Mouse (Mus musculus): Measurements from ENCODE around the gene Sec1. TPM values are rescaled to one million over a fixed set of nuclear protein-coding genes. Genes with fewer than 3 reads are reported as not detected.
A peak's percentile ranks its signal among the peaks of the same experiment; 100 is the strongest.

The Sec1 gene
- polyA plus RNA-seq, 1 experiment from 2014 or later: 3.4 TPM

DNA sequence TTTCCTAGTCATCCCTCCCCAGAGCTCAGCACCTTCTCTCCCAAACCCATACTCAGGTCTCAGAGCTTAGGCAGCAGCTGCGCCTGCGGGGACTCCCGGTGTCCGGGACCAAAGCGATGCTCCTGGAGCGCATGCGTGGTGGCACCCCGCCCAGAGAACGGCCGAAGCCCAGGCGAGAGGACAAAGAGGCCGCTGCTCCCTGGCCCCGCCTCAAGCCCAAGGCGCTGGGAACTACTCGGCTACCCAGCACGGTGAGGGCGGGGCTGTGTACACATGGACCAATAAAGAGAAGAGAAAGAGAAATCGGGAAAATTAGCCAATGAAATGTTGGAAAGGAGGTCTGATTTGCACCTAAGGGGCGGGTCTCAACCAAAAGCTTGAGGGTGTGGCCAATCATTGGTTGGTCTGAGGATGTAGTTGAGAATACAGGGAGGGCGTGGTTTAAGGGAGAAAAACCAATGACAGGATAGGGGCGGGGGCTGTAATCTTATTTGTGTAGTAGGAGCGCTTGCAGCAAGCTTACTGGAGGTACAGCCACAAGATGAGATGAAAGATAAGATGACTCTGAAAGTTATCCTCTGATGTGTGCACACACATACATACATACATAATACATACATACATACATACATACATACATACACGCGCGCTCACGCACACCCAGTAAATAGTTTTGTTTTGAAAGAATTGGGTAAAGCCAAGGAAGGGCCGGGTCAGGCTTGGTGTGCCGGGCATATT is 50.6 kb downstream of the Sec1 start:
- H3K9me3 ChIP-seq (replicated peaks; ENCODE audit: control insufficient read depth, low read length): no peaks in the 10 kb centered on the region
- peak overlapping the region; percentile 81 for H3K9ac ChIP-seq (ENCODE audit: low read length)
- no peaks in the 10 kb centered on the region for H3K36me3 ChIP-seq (ENCODE audit: control insufficient read depth, insufficient read depth, low read length)
- peak overlapping the region; percentile 90 for H3K27ac ChIP-seq (ENCODE audit: low read length)
- WGBS: 4% methylated on average over 28 of the region's 28 CpGs
- H3K4me2 ChIP-seq (ENCODE audit: low read depth, low read length): peak overlapping the region; percentile 84
- H3K4me1 ChIP-seq (ENCODE audit: control insufficient read depth, insufficient read depth, low read length): peaks cover 40% of the 10 kb centered on the region
- peak overlapping the region; percentile 50 for H3K4me3 ChIP-seq (replicated peaks; ENCODE audit: low read length)
- no peaks in the 10 kb centered on the region for H3K27me3 ChIP-seq (ENCODE audit: control insufficient read depth, insufficient read depth, low read length)
- peak; percentile 91 for ATAC-seq (ENCODE audit: insufficient read depth, low FRiP score)

DNA sequence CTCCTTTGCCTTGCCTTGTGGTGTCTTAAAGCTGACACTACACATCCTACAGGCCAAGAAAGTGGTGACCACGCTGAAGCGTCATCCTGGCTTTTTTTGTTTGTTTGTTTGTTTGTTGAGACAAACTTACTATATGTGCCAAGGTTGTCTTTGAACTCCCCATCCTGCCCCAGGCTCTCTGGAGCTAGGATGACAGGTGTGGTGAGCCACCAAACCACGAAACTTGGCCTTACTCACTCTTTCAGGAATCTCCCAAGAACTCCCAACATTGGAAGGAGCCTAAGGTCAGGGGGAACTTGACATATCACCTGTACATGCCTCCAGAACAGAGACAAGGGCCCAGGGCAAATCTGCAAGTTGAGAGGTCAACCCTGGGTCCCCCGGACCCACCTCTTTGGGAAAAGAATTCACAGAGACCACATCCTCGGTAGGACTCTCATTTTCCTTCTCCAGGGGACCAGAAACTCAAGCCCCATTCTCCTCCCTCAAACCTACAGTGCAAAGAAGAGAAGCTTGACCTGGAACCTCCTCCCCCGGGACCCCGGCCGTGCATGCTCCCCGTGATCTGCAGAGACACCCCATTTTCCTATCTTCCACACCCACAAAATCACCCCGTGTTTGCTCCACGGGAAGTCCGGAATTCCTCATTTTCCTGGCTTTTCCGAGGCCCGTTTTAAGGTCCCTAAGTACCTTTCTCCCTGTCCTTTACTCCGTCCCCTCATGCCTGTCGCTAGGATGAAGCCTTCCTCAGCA is 51.5 kb downstream of the Sec1 start:
- H3K27me3 ChIP-seq (ENCODE audit: control insufficient read depth, insufficient read depth, low read length): no peaks in the 10 kb centered on the region
- H3K4me2 ChIP-seq (ENCODE audit: low read depth, low read length): peak overlapping the region; percentile 84
- no peaks in the 10 kb centered on the region for H3K9me3 ChIP-seq (replicated peaks; ENCODE audit: control insufficient read depth, low read length)
- H3K4me1 ChIP-seq (ENCODE audit: control insufficient read depth, insufficient read depth, low read length): peaks cover 47% of the 10 kb centered on the region
- H3K27ac ChIP-seq (ENCODE audit: low read length): peak overlapping the region; percentile 90
- no peaks in the 10 kb centered on the region for H3K36me3 ChIP-seq (ENCODE audit: control insufficient read depth, insufficient read depth, low read length)
- WGBS: 31% methylated on average over 16 of the region's 16 CpGs
- H3K9ac ChIP-seq (ENCODE audit: low read length): peak overlapping the region; percentile 81
- no peak for ATAC-seq (ENCODE audit: insufficient read depth, low FRiP score)
- peak overlapping the region; percentile 50 for H3K4me3 ChIP-seq (replicated peaks; ENCODE audit: low read length)

DNA sequence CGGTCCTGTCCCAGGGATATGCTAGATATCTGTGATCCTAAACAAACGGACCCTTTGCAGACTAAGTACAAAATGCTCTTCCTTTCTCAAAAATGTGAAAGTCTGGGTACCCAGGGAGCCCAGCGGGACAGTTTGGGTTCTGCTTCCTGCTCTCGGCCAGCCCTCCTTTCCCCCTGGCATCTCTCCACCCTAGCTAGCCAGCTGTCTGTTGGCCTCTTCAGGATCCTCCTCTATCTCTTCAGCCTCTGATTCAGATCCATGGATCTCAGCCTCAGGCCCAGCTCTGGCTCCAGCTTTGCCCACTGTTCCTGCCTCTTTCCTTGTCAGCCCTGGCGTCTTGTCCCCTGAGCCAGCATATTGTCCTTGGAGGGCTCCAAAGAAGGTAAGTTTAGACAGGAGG is 52.1 kb downstream of the Sec1 start:
- Histone ChIP-seq H3K9me3 (replicated peaks; ENCODE audit: control insufficient read depth, low read length) (no peaks in the 10 kb centered on the region), H3K27me3 (ENCODE audit: control insufficient read depth, insufficient read depth, low read length) (no peaks in the 10 kb centered on the region), H3K27ac (ENCODE audit: low read length) (peak overlapping the region; percentile 90; the same call in 1 of the 2 replicates), H3K4me3 (replicated peaks; ENCODE audit: low read length) (peak overlapping the region; percentile 50), H3K9ac (ENCODE audit: low read length) (peak overlapping the region; percentile 81), H3K4me1 (ENCODE audit: control insufficient read depth, insufficient read depth, low read length) (peaks cover 49% of the 10 kb centered on the region), H3K4me2 (ENCODE audit: low read depth, low read length) (peak overlapping the region; percentile 84), H3K36me3 (ENCODE audit: control insufficient read depth, insufficient read depth, low read length) (0 out of 2 replicates have a peak, but pooled peaks cover 2% of the 10 kb centered on the region)
- ATAC-seq (ENCODE audit: insufficient read depth, low FRiP score): no peak
- WGBS: 70% methylated on average over 5 of the region's 5 CpGs

DNA sequence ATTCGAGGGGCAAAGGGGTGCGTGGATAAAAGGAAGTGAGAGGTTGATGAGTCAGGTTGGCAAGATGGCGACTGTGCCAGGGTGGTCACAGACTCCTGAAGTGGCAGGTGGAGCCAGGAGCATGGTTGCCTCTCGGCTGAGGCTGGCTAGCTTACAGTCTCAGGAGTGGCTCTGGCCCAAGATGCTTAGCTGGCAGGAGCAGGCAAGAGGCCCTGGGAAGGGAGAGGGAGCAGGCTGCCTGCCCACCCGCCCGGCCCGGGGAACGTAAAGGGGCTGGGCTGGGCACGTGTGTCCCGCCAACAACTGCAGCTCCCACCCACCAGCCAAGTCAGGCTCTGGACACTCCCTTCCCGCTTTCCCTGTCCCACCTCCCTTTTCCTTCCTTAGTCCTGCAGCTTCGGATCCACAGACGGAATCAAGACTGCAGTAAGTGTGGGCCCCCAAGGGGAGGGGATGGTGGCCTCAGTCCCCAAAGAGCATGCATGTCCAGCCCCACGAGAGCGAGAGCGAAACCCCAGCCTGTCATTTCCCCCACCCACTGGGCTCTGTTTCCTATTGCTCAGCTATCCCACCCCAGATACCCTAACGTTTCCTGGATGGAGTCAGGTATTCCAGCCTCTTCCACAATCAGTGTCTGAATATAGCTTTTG is 52.7 kb downstream of the Sec1 start:
- WGBS: 40% methylated on average over 17 of the region's 17 CpGs
- peak overlapping the region; percentile 84 for H3K4me2 ChIP-seq (ENCODE audit: low read depth, low read length)
- no peaks in the 10 kb centered on the region for H3K9me3 ChIP-seq (replicated peaks; ENCODE audit: control insufficient read depth, low read length)
- H3K36me3 ChIP-seq (ENCODE audit: control insufficient read depth, insufficient read depth, low read length): 0 out of 2 replicates have a peak, but pooled peaks cover 3% of the 10 kb centered on the region
- H3K9ac ChIP-seq (ENCODE audit: low read length): peak overlapping the region; percentile 81
- no peaks in the 10 kb centered on the region for H3K27me3 ChIP-seq (ENCODE audit: control insufficient read depth, insufficient read depth, low read length)
- ATAC-seq (ENCODE audit: insufficient read depth, low FRiP score): peak; percentile 22
- peak overlapping the region; percentile 50 for H3K4me3 ChIP-seq (replicated peaks; ENCODE audit: low read length)
- H3K4me1 ChIP-seq (ENCODE audit: control insufficient read depth, insufficient read depth, low read length): peaks cover 49% of the 10 kb centered on the region
- H3K27ac ChIP-seq (ENCODE audit: low read length): peak overlapping the region; percentile 90; the same call in 1 of the 2 replicates

DNA sequence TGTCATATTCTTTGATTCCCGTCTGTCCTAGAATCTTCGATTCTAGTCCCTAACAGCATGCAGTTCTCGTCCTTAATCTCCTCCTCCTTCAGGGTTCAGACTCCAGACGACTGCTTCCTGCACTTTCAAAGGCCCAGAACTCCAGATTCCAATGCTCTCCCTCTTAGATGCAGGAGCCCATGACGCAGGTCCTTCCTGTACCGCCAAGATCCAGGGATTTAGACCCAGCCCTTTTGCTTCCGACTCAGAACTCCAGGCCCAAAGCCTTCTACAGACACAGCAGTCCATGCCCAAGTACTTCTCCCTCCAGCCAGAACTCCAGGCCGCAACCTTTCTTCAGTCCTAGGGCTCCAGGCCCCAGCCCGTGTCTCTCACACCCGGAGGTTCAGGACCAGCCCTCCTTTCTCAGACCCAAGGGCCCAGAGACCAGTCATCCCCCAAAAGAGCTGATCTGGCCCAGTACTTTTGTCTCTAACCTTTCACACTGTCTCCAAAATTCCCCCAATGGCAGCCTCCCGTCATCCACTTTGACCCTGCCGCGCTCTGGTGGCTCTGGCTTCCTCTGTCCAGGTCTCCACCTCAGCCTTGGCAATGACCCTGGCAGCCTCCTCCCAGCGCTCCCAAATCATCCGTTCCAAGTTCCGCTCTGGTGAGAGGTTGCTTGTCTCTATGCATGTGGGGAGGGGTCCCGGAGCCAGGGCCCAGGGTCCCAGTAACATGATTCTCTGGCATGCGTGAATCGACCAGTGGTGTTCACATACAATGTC is 53.8 kb downstream of the Sec1 start:
- H3K4me2 ChIP-seq (ENCODE audit: low read depth, low read length): no peak overlapping the region
- no peaks in the 10 kb centered on the region for H3K9me3 ChIP-seq (replicated peaks; ENCODE audit: control insufficient read depth, low read length)
- 0 out of 2 replicates have a peak, but pooled peaks cover 3% of the 10 kb centered on the region for H3K36me3 ChIP-seq (ENCODE audit: control insufficient read depth, insufficient read depth, low read length)
- peak overlapping the region; percentile 38; the same call in 1 of the 2 replicates for H3K27ac ChIP-seq (ENCODE audit: low read length)
- H3K4me3 ChIP-seq (replicated peaks; ENCODE audit: low read length): no peak overlapping the region
- WGBS: 83% methylated on average over 19 of the region's 19 CpGs
- no peak overlapping the region for H3K9ac ChIP-seq (ENCODE audit: low read length)
- no peak for ATAC-seq (ENCODE audit: insufficient read depth, low FRiP score)
- H3K4me1 ChIP-seq (ENCODE audit: control insufficient read depth, insufficient read depth, low read length): peaks cover 49% of the 10 kb centered on the region
- no peaks in the 10 kb centered on the region for H3K27me3 ChIP-seq (ENCODE audit: control insufficient read depth, insufficient read depth, low read length)

DNA sequence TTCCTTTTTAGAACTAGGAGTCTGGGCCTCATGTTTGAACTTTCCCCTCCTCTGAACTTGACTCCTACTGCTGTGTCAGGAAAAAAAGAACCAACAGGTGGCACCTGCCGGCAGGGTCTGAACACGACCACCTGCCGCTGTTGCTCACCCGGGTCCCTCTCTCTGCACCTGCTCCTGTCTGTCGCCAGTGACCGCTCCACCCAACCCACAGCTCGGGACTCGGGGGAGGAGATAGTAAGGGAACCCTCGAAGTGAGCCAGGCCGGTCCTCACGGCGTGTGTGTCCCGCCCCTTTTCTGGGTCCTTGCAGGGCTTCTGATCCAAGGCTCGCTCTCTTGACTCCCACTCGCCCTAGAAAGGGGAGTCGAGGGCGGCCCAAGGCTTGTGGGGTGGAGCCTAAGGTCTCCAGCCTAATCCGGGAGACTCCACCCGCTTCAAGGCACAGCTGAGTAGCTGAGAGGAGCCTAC is 54.6 kb downstream of the Sec1 start, which contains the start of gene Mamstr:
Mamstr (plus strand) TSS at position 417 of the 467 bp plus-strand sequence.
- Histone ChIP-seq H3K27ac (ENCODE audit: low read length) (peak within 1 kb of the TSS; percentile 38; the same call in 1 of the 2 replicates), H3K4me3 (replicated peaks; ENCODE audit: low read length) (no peak within 1 kb of the TSS), H3K27me3 (ENCODE audit: control insufficient read depth, insufficient read depth, low read length) (no peaks in the 10 kb centered on the region), H3K9ac (ENCODE audit: low read length) (no peak within 1 kb of the TSS), H3K4me1 (ENCODE audit: control insufficient read depth, insufficient read depth, low read length) (peaks cover 49% of the 10 kb centered on the region), H3K4me2 (ENCODE audit: low read depth, low read length) (no peak within 1 kb of the TSS), H3K36me3 (ENCODE audit: control insufficient read depth, insufficient read depth, low read length) (0 out of 2 replicates have a peak, but pooled peaks cover 3% of the 10 kb centered on the region), H3K9me3 (replicated peaks; ENCODE audit: control insufficient read depth, low read length) (no peaks in the 10 kb centered on the region)
- ATAC-seq (ENCODE audit: insufficient read depth, low FRiP score): no peak
- WGBS: 28% methylated on average over 19 of the region's 19 CpGs

DNA sequence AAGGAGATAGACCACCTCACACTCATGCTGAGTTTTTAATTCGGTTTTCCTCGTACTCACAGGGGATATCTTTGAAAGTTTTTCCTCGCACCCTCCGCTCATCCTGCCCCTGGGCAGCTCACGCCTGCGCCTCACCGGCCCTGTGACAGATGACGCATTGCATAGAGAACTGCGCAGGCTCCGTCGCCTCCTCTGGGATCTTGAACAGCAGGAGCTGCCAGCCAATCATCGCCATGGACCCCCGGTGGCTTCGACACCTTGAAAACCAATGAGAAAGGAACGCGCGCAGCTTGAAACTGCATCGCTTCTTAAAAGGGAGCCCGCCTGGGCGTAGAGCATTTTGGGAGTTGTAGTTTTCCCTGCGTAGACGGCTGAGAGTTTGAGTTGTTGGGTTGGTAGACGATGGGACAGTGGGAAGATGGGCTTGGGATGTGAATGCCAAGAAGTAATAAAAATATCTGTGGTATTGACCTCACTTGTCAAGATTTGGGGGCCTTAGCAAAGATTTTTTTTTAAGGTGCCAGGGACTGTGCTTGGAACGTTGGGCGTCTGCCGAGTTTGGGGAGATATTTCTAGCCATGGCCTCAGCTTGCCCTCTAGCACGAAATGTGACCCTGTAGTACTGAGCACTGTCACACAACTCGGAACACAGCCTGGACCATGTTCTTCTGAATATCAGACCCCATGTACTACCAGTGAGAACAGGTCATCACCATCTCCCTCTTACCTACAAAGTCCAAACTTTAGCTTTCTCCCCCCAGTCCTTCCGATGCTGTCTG is 55.4 kb downstream of the Sec1 start:
- Histone ChIP-seq H3K36me3 (ENCODE audit: control insufficient read depth, insufficient read depth, low read length) (0 out of 2 replicates have a peak, but pooled peaks cover 3% of the 10 kb centered on the region), H3K9ac (ENCODE audit: low read length) (peak overlapping the region; percentile 60), H3K4me2 (ENCODE audit: low read depth, low read length) (peak overlapping the region; percentile 56), H3K9me3 (replicated peaks; ENCODE audit: control insufficient read depth, low read length) (no peaks in the 10 kb centered on the region), H3K4me1 (ENCODE audit: control insufficient read depth, insufficient read depth, low read length) (peaks cover 46% of the 10 kb centered on the region), H3K27ac (ENCODE audit: low read length) (no peak overlapping the region), H3K27me3 (ENCODE audit: control insufficient read depth, insufficient read depth, low read length) (no peaks in the 10 kb centered on the region), H3K4me3 (replicated peaks; ENCODE audit: low read length) (peak overlapping the region; percentile 35)
- peak; percentile 87 for ATAC-seq (ENCODE audit: insufficient read depth, low FRiP score)
- 21% methylated on average over 29 of the region's 29 CpGs for WGBS

DNA sequence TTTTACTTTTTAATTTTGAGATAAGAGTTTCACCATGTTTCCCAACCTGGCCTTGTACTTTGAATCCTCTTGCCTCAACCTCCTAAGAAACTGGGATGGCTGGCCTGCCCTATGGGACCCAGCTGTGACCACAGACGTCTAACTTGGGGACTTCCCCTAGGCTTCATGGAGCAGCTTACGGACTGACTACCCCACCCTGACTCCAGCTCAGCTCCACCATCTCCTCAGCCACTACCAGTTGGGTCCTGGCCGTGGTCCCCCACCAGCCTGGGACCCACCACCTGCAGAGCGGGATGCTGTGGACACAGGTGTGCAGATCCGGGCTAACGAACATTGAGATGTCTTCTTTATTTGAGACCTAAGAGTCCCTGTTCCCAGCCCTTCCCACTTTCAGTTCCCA is 56.5 kb downstream of the Sec1 start:
- H3K9ac ChIP-seq (ENCODE audit: low read length): peak overlapping the region; percentile 60; the same call in 1 of the 2 replicates
- ATAC-seq (ENCODE audit: insufficient read depth, low FRiP score): no peak
- H3K27ac ChIP-seq (ENCODE audit: low read length): no peak overlapping the region
- no peaks in the 10 kb centered on the region for H3K27me3 ChIP-seq (ENCODE audit: control insufficient read depth, insufficient read depth, low read length)
- H3K4me1 ChIP-seq (ENCODE audit: control insufficient read depth, insufficient read depth, low read length): peaks cover 38% of the 10 kb centered on the region
- H3K4me3 ChIP-seq (replicated peaks; ENCODE audit: low read length): no peak overlapping the region; the same call in 1 of the 2 replicates
- 0 out of 2 replicates have a peak, but pooled peaks cover 3% of the 10 kb centered on the region for H3K36me3 ChIP-seq (ENCODE audit: control insufficient read depth, insufficient read depth, low read length)
- 0 out of 2 replicates have a peak overlapping the region, but pooled peaks have one; percentile 56 for H3K4me2 ChIP-seq (ENCODE audit: low read depth, low read length)
- no peaks in the 10 kb centered on the region for H3K9me3 ChIP-seq (replicated peaks; ENCODE audit: control insufficient read depth, low read length)
- WGBS: 94% methylated on average over 6 of the region's 6 CpGs
